In the genomic region with DNA sequence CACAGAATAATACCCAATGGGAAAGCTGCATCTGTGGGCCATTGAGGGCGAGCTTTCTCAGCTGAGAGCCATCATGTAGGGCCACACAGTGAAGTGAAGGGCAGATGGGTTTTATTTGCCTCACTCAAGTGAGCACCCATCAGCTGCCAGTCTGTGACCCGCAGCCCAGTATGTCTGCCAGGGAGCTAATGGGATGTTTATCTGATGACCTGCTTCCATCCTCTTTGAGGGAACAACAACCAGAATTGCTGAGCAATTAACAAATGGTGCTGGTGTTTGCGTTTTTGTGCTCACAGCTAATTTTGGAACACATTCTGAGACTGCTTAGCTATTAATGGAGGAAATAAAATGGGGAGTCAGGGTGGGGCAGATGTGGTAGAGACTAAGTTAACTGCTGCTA, we compare ENCODE assay signal across 28 mouse cellular contexts. TPM values are rescaled to one million over a fixed set of nuclear protein-coding genes. Genes with fewer than 3 reads are reported as not detected.
A peak's percentile ranks its signal among the peaks of the same experiment; 100 is the strongest.
DNase-seq lines count a peak whose midpoint lies in the region; ATAC-seq and TF ChIP-seq lines count a peak whose summit lies in the region.
"Had no signal": no experiment of that assay in that cellular context is flagged by ENCODE, and none has a peak within 500 bp of the region (broad histone marks: within the 10 kb centered on the region; RNA-seq: fewer than 3 reads in every experiment).

No protein-coding gene starts in this region.

- H3K4me3 ChIP-seq in layer of hippocampus, adult 2 months: no peak overlapping the region
- H3K4me3 ChIP-seq in lung, embryonic 14.5 days (ENCODE audit: low read depth, low read length): no peak overlapping the region
- no peak overlapping the region for H3K4me3 ChIP-seq in olfactory bulb, adult 2 months (ENCODE audit: insufficient read depth, low read depth, low read length)
- H3K4me3 ChIP-seq: erythroblast, embryonic 14.5 days; forebrain, embryonic 13.5 days; heart, adult 2 months; heart, embryonic 12.5 days; kidney, embryonic 15.5 days; left cerebral cortex, adult 2 months; liver, embryonic 12.5 days; megakaryocyte, embryonic 14.5 days; midbrain, embryonic 12.5 days; myocyte; neural tube, embryonic 12.5 days; stomach, embryonic 15.5 days had no signal

- no peak for TF ChIP-seq CTCF in layer of hippocampus, adult 2 months (conservative IDR thresholded peaks at IDR 0.05)
- no peak for TF ChIP-seq CTCF in lung, embryonic 14.5 days (IDR thresholded peaks at IDR 0.05; ENCODE audit: low read depth)
- TF ChIP-seq CTCF in olfactory bulb, adult 2 months (IDR thresholded peaks at IDR 0.05; ENCODE audit: insufficient read depth, low read depth, low read length): no peak

- TF ChIP-seq POLR2A in olfactory bulb, adult 2 months (IDR thresholded peaks at IDR 0.05; ENCODE audit: insufficient read depth, low read depth, low read length): no peak

- no peaks in the 10 kb centered on the region for H3K27me3 ChIP-seq in lung, embryonic 14.5 days (ENCODE audit: insufficient read depth, low read length)
- H3K27me3 ChIP-seq: forebrain, embryonic 13.5 days; kidney, embryonic 15.5 days; liver, embryonic 12.5 days; midbrain, embryonic 12.5 days; neural tube, embryonic 12.5 days; stomach, embryonic 15.5 days had no signal

- no peaks in the 10 kb centered on the region for H3K9me3 ChIP-seq in lung, embryonic 14.5 days (ENCODE audit: low read depth, low read length)
- H3K9me3 ChIP-seq: forebrain, embryonic 13.5 days; heart, embryonic 12.5 days; kidney, embryonic 15.5 days; liver, embryonic 12.5 days; megakaryocyte, embryonic 14.5 days; midbrain, embryonic 12.5 days; neural tube, embryonic 12.5 days; stomach, embryonic 15.5 days had no signal

- ATAC-seq in lung, embryonic 14.5 days (ENCODE audit: insufficient read depth): no peak; the same call in 1 of the 2 replicates
- ATAC-seq: CD4-positive, CD25-positive, alpha-beta regulatory T cell, adult 4 months; forebrain, embryonic 13.5 days; liver, embryonic 12.5 days; liver, postnatal 0 days had no signal

- H3K27ac ChIP-seq in layer of hippocampus, adult 2 months: 0 out of 2 replicates have a peak overlapping the region, but pooled peaks have one; percentile 15
- 0 out of 2 replicates have a peak overlapping the region, but pooled peaks have one; percentile 30 for H3K27ac ChIP-seq in lung, embryonic 14.5 days (ENCODE audit: low read depth)
- peak overlapping the region; percentile 19; the same call in 1 of the 2 replicates for H3K27ac ChIP-seq in olfactory bulb, adult 2 months (ENCODE audit: insufficient read depth, low read depth, low read length)
- H3K27ac ChIP-seq: forebrain, embryonic 13.5 days; heart, adult 2 months; hindbrain, embryonic 14.5 days; kidney, embryonic 15.5 days; left cerebral cortex, adult 2 months; liver, embryonic 12.5 days; midbrain, embryonic 12.5 days; neural tube, embryonic 12.5 days; stomach, embryonic 15.5 days had no signal

- 0 out of 2 replicates have a peak, but pooled peaks cover 3% of the 10 kb centered on the region for H3K36me3 ChIP-seq in lung, embryonic 14.5 days (ENCODE audit: insufficient read depth)
- H3K36me3 ChIP-seq: kidney, embryonic 15.5 days; liver, embryonic 12.5 days; midbrain, embryonic 12.5 days; neural tube, embryonic 12.5 days had no signal

- WGBS in lung, embryonic 14.5 days: 46% methylated on average over 3 of the region's 3 CpGs
- WGBS in olfactory bulb, adult 2 months: 29% methylated on average over 3 of the region's 3 CpGs

- no peak overlapping the region for H3K4me2 ChIP-seq in lung, embryonic 14.5 days
- H3K4me2 ChIP-seq: forebrain, embryonic 13.5 days; heart, embryonic 12.5 days; hindbrain, embryonic 14.5 days; kidney, embryonic 15.5 days; liver, embryonic 12.5 days; midbrain, embryonic 12.5 days; neural tube, embryonic 12.5 days; stomach, embryonic 15.5 days had no signal

- no peak for DNase-seq in layer of hippocampus, adult 2 months (ENCODE audit: low spot score in 2 of 2)
- no peak for DNase-seq in layer of hippocampus, adult 8-10 months (ENCODE audit: low spot score in 2 of 2)
- DNase-seq in lung, embryonic 14.5 days: peak; percentile 44
- DNase-seq in lung, postnatal 10 days: peak; percentile 68
- no peak for DNase-seq in urinary bladder, postnatal 14 days (ENCODE audit: low spot score)
- no peak for DNase-seq in left cerebral cortex, postnatal 4 days
- DNase-seq: adrenal gland, postnatal 25 days; cerebellum, adult 2 months; cerebellum, postnatal 14 days; heart, adult 2 months; kidney, adult 11 months; kidney, postnatal 25 days; liver, postnatal 0 days; right cerebral cortex, postnatal 25 days had no signal

- intact Hi-C loops in left cerebral cortex, postnatal 4 days (cut with DNase I): no loop called here

- H3K9ac ChIP-seq in lung, embryonic 14.5 days: no peak overlapping the region
- H3K9ac ChIP-seq: forebrain, embryonic 13.5 days; heart, embryonic 12.5 days; hindbrain, embryonic 14.5 days; kidney, embryonic 15.5 days; liver, embryonic 12.5 days; liver, postnatal 0 days; midbrain, embryonic 12.5 days; neural tube, embryonic 12.5 days; stomach, embryonic 15.5 days had no signal

- no peaks in the 10 kb centered on the region; the same call in 1 of the 2 replicates for H3K4me1 ChIP-seq in lung, embryonic 14.5 days (ENCODE audit: insufficient read depth)
- peaks cover 8% of the 10 kb centered on the region; the same call in 1 of the 2 replicates for H3K4me1 ChIP-seq in olfactory bulb, adult 2 months (ENCODE audit: control insufficient read depth, insufficient read depth, low read length)
- H3K4me1 ChIP-seq: forebrain, embryonic 13.5 days; liver, embryonic 12.5 days; megakaryocyte, embryonic 14.5 days; midbrain, embryonic 12.5 days; neural tube, embryonic 12.5 days; stomach, embryonic 15.5 days had no signal

RNA-seq across cellular contexts. Expression of gene Adamts17, which starts 12.6 kb away (rescaled TPM):
- total RNA-seq in layer of hippocampus, adult 2 months (2021): 10 to 100 TPM; 27.3 to 32.7 TPM
- 10 to 100 TPM; 17.6 to 33.8 (median 24.9) TPM for total RNA-seq in layer of hippocampus, adult 8-10 months (2022)
- polyA plus RNA-seq in lung, embryonic 14.5 days (2014; fragmentation: Nextera tagmentation; extraction: Ambion mirVana): 10.5 and 11.6 TPM in 2 replicates
- not detected in 2 replicates for polyA plus RNA-seq in olfactory bulb, adult 2 months (2012; ENCODE audit: insufficient read depth, insufficient read length, low replicate concordance, missing spikeins)
- 10 to 100 TPM; 16.1 to 17.3 TPM for total RNA-seq in left cerebral cortex, postnatal 4 days (2021)
- polyA plus RNA-seq: erythroblast, embryonic 14.5 days had no signal

Comparison
In these comparisons a context has a peak if more than half of its experiments do, and no peak if none do; other contexts are left out.
1. DNase-seq: peak in lung, embryonic 14.5 days (single experiment) and lung, postnatal 10 days (single experiment); none in layer of hippocampus, adult 2 months (0 of 2), layer of hippocampus, adult 8-10 months (0 of 2), urinary bladder, postnatal 14 days (single experiment) and left cerebral cortex, postnatal 4 days (single experiment).
2. Peak in every context shown above with its lines, with median percentiles within 50 percentile points of each other: H3K27ac ChIP-seq.